Mouse (Mus musculus): ENCODE results near the gene Atp5f1. TPM values are rescaled to one million over a fixed set of nuclear protein-coding genes. Genes with fewer than 3 reads are reported as not detected.
"Not testable (repeated sequence)": the region's sequence is repeated elsewhere in the genome, so short reads cannot be mapped to it uniquely, and the experiment has no call there.

Atp5f1 gene
- 389 and 444 TPM in 2 replicates for total RNA-seq (2014; fragmentation: Nextera tagmentation)
- 507 and 649 TPM in 2 replicates for total RNA-seq (2017)

DNA sequence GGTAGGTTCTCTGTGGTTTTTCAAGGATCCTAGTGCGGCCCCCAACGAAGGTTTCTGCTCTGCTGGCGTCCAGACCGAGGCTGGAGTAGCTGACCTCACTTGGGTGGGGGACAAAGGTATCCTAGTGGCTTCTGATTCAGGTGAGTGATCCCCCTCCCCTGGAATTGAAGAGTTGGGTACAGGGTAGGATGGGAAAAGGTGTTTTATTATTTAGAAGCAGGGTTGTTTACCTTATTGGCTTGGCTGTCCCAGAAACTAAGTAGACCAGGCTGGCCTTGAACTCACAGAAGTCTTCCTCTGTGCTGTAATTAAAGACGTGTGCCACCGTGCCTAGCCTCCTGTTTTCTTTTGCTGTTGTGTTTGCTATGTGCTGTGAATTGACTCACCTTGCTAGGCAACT is at the start of gene Atp5f1:
Gene Atp5f1, minus strand, starts transcription at position 101 of the 400 bp plus-strand sequence.
- ATAC-seq (replicated peaks; ENCODE audit: poor library complexity, severe bottlenecking), result no peak

GRCm38 (mm10) chr3:106003360-106003759 is 43.5 kb upstream of the Atp5f1 start:
- not testable (repeated sequence) for ATAC-seq (replicated peaks; ENCODE audit: poor library complexity, severe bottlenecking)

DNA sequence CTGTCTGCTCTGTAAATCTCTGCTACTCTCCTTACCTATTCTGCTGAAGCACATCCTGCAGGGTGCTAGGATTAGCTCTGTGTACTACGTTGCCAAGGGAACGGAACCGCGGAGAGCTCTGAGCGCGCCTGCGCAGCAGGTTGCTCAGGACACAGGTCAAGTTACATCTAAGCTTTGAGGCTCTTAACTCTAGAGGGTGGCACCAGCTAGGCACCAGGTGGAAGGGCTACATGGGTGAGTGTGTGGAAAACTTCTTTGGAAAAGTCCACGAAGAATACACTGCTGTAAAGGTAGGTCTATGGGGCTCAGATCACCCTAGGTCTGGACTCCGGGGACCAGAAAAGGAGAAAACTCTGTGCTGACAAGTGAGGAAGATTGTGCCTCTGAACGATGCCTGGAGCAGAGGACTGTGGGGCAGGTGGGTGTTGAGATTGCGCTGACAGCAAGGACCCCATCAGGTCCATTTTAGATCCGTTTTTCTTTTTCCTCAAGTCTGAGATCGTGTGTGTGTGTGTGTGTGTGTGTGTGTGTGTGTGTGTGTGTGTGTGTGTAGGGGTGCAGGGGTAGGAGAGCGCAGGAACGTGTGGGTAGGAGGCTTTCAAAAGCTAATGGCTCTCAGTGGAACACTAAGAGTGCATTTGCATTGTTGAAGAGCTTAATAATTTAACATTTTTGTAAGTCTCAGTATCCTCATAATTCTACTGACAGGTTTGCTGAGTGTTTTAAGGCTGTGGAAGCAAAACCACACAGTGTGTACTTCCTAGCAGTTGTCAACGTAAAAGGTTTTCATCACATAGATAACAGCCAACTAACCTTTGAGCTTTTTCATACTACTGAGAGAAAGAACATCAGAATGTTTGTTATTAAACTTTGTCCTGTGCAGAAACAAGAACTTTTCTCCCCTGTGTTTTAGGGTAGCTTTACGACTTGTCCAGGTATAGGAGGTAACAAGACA is 41.8 kb upstream of the Atp5f1 start:
- ATAC-seq (replicated peaks; ENCODE audit: poor library complexity, severe bottlenecking), result peak; percentile 93

- ATAC-seq (replicated peaks; ENCODE audit: poor library complexity, severe bottlenecking), result peak; percentile 17; the same call in 1 of the 2 replicates
Measured at GRCm38 (mm10) chr3:106000707-106001375, 40.9 kb upstream of the Atp5f1 start.

DNA sequence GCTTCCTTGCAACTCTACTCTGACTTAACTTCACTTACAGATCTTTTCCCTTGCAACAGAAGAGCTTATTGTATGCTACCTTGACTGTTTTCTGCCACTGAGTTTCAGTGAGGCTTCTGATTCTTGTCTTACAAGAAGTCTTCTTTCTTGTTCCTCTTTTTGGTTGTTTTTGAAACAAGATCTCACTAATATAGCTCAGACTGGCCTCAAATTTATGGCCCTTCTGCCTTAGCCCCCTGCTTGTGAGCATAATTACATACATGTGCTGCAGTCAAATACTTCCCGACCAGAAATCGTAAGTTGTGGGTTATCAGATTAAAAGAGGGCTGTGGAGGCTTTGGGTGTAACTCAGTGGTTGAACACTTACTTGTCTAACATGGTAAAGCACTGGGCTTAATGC is 34.8 kb upstream of the Atp5f1 start:
- no peak; the same call in 1 of the 2 replicates for ATAC-seq (replicated peaks; ENCODE audit: poor library complexity, severe bottlenecking)

GRCm38 (mm10) chr3:105991653-105992283 is 31.9 kb upstream of the Atp5f1 start:
- ATAC-seq (replicated peaks; ENCODE audit: poor library complexity, severe bottlenecking), result peak; percentile 61

DNA sequence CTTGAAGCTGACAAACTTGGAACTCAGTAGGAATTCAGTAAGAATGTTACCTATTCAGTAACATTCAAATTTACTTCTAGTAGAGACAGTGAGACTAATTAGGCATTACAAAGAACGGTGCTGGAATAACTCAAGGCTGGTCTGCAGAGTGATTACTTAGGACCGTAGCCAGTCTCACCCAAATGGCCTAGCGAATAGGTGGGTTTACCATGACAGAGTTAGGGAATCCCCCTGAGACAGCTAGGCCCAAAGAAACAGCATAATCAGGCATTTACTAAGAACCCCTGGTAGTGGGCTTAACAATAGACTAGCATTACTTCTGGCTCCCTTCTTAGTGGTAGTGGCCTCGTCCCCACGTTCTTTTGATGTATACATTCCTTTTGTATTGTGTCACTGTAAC is 29.7 kb upstream of the Atp5f1 start:
- not testable (repeated sequence) for ATAC-seq (replicated peaks; ENCODE audit: poor library complexity, severe bottlenecking)

GRCm38 (mm10) chr3:105974174-105974573 is 14.3 kb upstream of the Atp5f1 start:
- peak; percentile 97 for ATAC-seq (replicated peaks; ENCODE audit: poor library complexity, severe bottlenecking)

- no peak for ATAC-seq (replicated peaks; ENCODE audit: poor library complexity, severe bottlenecking)
Measured at GRCm38 (mm10) chr3:105973411-105973810, 13.5 kb upstream of the Atp5f1 start, which contains the start of gene Ovgp1. Gene Ovgp1 (plus strand): TSS chr3:105973711.

DNA sequence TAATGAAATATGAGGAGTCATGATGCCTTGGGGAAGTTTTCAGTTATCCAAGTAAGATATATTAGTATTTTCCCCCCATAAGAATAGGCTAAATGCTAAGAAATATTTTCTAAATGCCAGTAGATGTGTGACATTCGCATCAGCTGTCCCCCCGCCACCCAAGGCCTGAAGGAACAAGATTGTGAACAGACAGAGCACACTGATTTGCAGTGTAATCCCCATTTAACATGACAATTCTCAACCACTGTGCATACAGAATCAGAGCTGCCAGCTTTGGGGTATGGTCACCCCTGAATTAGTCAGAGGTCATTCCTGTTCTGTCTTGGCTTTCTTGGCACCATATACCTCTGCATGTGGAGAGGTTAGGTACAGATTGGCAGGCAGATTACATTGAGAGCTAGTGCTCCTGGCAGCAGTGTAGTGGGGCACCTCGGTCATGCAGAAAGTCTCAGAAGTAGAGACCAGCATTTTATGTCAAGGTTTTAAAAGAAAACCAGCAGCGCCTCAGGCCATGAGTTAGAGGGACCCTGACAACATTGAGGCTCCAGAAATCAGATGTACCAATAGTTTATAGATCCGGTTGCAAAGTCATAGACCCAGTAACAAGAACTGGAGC is 12.0 kb upstream of the Atp5f1 start:
- no peak for ATAC-seq (replicated peaks; ENCODE audit: poor library complexity, severe bottlenecking)

GRCm38 (mm10) chr3:105960700-105961099 is 801 bp upstream of the Atp5f1 start:
- no peak for ATAC-seq (replicated peaks; ENCODE audit: poor library complexity, severe bottlenecking)

DNA sequence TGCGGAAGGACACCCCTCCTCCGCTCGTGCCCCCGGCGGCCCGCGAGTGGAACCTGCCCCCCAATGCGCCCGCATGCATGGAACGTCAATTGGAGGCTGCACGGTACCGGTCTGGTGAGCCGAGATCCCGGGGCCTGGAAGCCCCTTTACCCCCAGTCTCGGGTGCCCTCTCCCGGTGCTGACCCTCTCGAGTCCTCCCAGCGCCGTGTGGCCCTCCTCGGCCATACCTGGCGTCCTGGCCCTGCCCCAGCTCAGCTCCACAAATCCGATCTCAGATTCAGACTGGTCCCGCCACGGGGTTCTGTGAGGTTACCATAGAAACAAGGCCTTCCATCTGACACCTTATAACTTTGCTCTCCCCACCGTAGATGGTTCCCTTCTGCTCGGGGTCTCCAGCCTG is 314 bp downstream of the Atp5f1 start:
- ATAC-seq (replicated peaks; ENCODE audit: poor library complexity, severe bottlenecking), result no peak; the same call in 1 of the 2 replicates

DNA sequence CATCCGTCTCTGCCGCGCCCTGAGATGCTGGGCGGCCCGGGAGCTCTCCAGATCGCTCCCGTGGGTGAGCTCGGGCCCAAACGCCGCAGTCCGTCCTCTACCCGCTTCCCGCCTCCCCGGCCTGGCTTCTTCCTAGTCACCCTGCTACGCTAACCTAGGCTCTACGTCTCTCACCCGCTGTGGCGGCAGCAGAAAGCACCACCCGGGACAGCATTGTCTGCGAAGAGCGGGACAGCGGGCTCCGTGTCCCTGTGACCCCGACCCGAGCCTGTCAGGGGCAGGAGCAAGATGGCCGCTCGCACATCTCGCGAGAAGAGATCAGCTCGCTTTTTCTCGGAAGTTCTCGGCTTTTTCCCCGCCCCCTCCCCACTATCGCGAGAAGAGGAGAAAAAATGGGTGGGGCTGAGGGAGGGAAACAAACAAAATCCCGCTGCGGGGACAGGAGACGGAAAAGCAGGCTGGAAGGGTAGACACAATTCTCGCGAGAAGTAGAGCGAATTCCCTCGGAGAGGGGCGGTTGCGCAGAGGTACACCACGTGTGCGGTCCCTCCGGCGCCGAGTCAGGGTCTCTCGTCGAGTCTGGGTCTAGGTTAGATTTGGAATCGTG is 822 bp downstream of the Atp5f1 start, which contains the start of gene Wdr77:
Gene Wdr77, plus strand, starts transcription at position 396 of the 607 bp plus-strand sequence.
- ATAC-seq (replicated peaks; ENCODE audit: poor library complexity, severe bottlenecking), result peak; percentile 91

GRCm38 (mm10) chr3:105958204-105958603 is 1.7 kb downstream of the Atp5f1 start:
- no peak for ATAC-seq (replicated peaks; ENCODE audit: poor library complexity, severe bottlenecking)

- no peak for ATAC-seq (replicated peaks; ENCODE audit: poor library complexity, severe bottlenecking)
Measured at GRCm38 (mm10) chr3:105957235-105957634, 2.7 kb downstream of the Atp5f1 start.

GRCm38 (mm10) chr3:105951348-105951747 is 8.6 kb downstream of the Atp5f1 start:
- no peak for ATAC-seq (replicated peaks; ENCODE audit: poor library complexity, severe bottlenecking)

- no peak for ATAC-seq (replicated peaks; ENCODE audit: poor library complexity, severe bottlenecking)
Measured at GRCm38 (mm10) chr3:105936111-105936510, 23.8 kb downstream of the Atp5f1 start.

DNA sequence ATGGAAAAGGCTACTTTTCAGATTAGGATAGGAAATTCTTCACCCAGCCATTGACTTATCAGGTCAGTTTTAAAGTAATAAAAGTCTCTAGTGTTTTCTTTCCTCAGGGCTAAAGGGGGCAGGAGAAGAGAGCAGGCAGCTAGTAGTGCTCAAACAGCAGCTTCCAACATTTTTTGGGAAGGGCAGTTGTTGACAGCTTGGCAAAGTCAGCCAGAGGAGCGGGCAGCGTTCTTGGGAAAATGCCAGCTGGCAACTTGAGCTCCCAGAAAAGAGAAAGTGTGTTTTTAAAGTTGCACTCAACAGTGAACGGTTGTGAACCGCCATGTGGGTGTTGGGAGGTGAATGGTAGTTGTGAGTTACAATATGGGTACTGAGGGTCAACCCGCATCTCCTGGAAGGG is 24.9 kb downstream of the Atp5f1 start:
- no peak for ATAC-seq (replicated peaks; ENCODE audit: poor library complexity, severe bottlenecking)

DNA sequence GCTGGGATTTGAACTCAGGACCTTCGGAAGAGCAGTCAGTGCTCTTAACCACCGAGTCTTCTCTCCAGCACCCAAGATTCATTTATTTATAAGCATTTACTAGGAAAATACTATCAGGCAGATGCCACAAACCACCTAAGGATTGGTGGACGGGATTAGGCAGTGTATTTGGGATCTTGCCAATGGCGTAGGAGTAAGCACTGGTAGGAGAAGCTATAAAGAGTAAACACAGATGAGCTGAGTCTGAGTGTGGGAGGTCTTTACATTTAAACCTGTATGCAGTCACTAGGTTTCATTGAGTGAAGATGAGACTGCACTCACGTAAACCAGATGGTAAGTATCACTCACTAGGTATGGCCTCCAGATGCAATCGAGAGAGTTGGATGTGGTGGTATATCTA is 26.0 kb downstream of the Atp5f1 start:
- ATAC-seq (replicated peaks; ENCODE audit: poor library complexity, severe bottlenecking), result no peak

Measured in granulocyte monocyte progenitor cell, adult 5-6 weeks (primary cell).